Mouse (Mus musculus): ENCODE measurements around the gene Padi1.

Gene Padi1

DNA sequence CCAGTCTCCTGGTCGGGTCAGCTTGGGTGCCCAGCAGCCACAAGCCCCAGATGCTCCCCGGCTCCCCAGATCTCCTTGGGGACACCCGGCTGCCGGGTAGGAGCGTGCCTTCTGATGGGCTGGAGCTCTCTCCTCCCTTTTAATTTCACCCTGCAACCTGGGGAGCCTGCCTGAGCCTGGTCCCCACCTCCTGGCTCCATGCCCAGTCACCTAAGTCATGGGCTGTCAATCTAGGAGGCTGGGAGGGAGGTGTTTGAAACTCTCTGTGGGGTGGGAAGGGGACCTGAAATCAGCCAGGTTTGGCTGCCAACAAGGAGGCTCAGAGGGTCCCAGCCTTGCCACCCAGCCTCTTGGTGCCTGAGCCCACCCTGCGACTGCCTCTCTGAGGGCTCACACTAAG lies at the start of gene Padi1:
Padi1 (minus strand) TSS at position 113 of the 400 bp plus-strand sequence.
- no peak for DNase-seq (ENCODE audit: low spot score in 2 of 2)

DNA sequence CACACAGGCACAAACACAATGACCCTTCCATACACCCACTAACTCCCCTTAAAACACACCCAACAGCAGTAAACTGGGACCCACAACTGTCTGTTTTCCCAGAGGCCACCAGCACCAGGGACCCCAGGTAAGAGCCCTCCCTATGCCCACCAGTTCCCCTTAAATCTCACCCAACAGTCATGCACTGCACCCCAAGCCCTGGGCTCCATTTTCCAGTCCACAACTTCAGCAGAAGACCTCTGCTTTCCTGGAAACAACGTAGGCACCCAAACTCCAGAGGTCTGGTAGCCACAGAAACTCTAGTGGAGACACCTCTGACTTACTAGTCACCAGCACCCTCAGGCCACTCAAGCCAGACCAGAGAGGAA lies 46.6 kb upstream of the Padi1 start:
- DNase-seq (ENCODE audit: low spot score in 2 of 2), result peak in 1 of 2 experiments; percentile 4

DNA sequence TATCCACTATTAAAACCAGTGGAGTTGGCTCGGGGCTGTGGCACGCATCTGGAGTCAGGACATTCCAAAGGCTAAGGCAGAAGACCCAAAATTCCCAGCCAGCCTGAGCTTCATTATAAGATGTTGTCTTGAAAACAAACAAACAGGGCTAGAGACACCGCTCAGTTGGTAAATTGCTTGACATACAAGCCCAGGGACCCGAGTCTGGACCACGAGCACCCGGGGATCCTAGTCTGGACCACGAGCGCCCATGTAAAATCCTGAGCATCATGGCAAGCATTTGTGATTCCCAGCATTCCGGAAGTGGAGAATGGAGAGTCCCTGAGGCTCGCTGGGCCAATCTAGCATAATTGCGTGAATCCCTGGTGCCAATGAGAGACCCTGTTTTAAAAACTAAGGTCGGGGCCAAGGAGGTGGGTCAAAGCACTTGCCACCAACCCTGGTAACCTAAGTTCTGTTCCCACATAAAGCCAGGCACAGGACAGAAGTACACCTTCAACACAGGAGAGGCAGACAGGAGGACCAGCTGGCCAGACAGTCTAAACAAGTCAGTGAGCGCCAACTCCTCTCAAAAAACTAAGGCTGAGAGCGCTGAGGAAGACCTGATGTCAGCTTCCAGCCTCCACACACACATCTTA lies 46.1 kb upstream of the Padi1 start:
- peak in 1 of 2 experiments; percentile 8 for DNase-seq (ENCODE audit: low spot score in 2 of 2)

DNA sequence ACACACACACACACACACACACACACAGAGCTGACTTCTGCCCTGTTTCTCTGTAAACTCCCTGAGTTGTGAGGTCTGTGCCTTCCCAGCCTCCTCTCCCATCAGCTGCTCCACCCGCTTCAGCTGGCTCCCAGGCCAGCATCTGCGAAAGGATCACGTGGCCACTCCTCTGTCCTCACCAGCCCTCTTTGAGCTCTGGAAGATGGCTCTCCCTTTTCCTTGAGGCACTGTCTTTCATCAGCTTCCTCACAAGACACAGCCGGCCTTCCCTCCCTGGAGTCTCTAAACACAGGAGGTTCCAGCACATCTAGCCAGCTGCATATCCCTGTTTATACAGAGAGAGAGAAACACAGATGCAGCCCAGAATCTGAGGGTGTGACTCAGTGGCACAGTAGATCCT lies 38.3 kb upstream of the Padi1 start:
- peak; percentile 2 to 9 for DNase-seq (ENCODE audit: low spot score in 2 of 2)

DNA sequence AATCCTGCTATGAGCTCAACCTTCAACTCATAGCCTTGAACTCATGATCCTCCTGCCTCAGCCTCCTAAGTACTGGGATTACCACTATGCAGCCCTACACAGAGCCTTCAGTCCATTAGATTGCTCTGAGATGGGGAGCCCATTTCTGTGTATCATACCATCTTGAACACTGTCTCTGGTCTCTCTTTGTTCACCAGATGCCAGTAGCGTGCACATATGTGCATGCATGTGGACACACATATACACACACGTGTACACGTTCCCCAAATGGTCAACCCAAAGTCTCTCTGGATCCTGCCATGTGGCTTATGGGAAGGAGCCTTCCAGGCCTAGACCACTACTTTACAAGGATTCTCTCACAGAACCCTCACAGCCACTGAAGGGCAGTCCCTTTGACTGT lies 37.4 kb upstream of the Padi1 start:
- no peak for DNase-seq (ENCODE audit: low spot score in 2 of 2)

DNA sequence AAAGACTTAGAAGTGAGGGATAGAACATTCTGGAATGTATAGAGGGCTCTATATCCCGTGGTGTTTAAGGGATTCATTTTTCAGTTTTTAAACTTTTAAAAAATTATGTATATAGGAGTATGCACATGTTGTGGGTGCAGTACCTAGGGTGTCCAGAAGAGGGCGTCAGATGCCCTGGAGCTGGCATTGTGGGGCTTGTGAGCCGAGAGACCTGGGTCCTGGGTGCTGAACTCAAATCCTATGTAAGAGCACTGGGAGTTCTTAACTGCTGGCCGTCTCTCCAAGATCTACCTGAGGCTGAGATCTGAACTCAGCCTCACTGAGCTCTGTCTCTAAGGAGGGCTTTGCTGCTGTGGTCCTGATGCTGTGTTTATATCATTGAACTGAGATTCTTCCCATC lies 36.8 kb upstream of the Padi1 start:
- peak in 1 of 2 experiments; percentile 16 for DNase-seq (ENCODE audit: low spot score in 2 of 2)

DNA sequence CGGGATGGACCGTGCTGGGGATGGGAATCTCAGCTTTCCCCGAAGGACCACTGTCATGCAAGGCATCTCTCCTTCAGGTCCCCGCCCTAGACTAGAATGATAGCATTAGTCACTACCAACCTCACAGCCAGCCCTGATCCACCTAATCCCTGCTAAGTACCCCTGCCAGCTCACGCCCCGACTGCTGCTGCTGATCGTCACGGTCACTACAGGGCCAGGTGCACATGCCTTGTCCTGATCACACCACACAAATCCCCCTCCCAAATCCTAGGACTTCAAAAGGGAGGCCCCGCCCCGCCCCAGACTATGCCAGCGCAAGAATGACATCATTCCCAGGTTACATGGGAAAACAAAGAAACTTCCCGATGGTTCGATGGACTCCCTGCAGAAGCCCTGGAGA lies 36.2 kb upstream of the Padi1 start:
- peak in 1 of 2 experiments; percentile 10 for DNase-seq (ENCODE audit: low spot score in 2 of 2)

DNA sequence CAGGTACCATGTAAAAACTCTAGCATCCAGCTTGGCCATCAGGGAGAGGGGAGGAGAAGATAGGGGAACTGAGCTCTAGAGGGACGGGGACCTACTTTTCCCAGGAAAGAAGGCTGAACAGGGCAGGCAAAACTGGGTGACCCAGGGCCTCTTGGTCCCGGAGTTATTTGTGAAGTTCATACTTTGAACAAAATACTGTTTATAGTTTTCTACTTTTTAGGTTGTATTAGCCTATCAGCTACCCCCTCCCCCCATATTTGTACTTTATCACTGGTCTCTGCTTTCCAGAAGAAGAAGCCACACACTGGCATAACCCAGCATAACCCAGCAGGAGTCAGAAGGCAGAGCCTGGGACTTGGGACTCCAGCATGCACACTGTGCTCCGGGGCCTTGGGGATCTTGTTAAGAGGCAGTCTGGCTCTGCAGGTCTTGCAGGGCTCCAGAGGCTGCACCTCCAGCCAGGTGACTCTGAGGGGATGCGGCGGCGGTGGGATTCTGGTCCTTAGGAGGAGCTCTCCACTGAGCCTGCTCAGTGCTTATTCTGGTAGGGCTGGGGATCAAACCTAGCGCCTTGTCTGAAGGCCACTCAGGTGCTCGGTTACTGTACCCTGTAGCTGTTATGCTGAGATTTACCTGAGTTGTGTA lies 35.6 kb upstream of the Padi1 start:
- peak in 1 of 2 experiments; percentile 11 for DNase-seq (ENCODE audit: low spot score in 2 of 2)

DNA sequence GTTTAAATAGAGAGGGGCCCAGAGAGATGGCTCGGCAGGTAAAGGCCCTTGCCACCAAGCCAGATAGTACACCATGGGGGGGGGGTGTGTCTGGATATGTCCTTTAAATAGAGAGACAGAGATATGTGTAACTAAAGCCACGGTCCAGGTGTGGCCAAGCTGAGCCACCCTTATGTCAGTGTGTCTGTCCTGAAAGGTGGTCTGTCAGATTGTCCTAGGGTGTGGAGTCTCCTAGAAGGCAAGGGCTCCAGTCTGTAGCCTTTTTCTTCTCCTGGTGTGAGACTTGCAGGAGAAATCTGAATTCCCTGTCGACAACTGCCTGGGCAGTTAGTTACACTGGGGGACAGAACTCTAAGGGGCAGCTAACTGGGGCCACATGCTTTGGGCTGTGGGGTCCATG lies 34.6 kb upstream of the Padi1 start:
- DNase-seq (ENCODE audit: low spot score in 2 of 2), result peak in 1 of 2 experiments; percentile 6

DNA sequence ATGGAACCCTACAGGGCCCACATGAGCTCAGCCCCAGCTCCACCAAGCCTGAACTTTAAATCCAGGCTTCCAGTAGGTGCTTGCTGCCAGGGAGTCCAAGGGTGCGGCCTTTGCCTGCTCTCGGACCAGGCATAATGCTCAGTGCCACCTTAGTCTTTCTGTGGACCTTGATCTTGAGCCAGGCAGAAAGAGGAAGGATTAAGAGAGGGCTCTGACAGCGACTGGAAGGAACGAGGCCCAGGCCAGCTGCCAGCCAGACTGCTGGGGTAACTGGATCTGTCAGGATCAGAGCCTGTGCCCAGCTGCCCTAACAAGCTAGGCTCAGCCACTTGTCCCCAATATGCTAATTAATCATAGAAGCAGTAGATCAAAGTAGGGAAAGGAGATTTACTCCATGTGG lies 34.2 kb upstream of the Padi1 start:
- peak in 1 of 2 experiments; percentile 9 for DNase-seq (ENCODE audit: low spot score in 2 of 2)

DNA sequence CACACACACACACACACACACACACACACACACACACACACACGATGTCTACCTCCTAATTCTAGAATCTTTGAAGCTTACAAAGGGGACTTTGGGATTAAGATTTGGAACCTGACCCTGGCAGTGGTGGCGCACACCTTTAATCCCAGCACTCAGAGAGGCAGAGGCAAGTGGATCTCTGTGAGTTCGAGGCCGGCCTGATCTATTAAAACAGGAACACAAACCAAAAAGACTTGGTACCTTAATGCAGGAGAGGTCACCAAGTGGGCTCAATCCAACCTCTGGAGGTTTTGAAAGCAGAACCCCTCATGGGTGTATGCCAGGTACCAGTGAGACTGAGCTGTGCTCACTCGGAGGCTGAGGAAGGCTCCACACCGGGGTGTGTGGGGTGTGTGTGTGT lies 33.5 kb upstream of the Padi1 start:
- peak in 1 of 2 experiments; percentile 6 for DNase-seq (ENCODE audit: low spot score in 2 of 2)

DNA sequence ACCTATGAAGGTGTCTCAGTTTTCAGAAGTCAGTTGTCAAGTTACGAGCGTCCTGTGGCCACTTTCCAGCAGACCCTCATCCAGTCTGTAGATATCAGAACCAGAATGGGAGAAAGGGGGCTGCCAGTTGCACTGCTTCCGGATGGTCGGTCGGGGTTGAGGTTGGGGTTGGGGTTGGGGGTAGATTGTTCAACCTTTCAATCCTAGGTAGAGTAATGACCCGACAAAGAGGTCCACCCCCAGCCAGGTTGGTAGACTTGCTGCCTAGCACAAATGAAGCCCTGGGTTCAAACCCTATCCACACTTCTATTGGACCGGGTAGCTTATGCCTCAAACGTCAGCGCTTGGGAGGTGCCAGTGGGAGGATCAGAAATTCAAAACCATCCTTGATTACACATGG lies 33.1 kb upstream of the Padi1 start:
- peak in 1 of 2 experiments; percentile 9 for DNase-seq (ENCODE audit: low spot score in 2 of 2)

DNA sequence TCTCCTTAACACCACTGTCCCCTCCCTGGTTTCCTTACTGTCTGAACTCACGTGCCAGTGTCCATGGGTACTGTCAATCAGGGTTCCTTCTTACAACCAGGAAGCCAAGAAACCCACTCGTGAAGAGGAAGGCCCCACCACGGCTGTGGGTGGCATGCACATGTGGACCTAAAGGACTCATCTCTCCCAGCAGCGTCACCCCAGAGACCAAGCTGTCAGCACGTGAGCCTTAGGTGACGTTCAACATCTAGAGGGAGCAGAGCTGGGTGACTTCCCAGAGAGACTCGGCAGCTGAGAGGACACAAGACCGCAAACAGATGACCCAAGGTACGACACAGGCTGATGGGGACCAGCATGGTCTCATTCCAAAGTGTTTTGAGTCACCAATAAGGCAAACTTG lies 31.9 kb upstream of the Padi1 start:
- DNase-seq (ENCODE audit: low spot score in 2 of 2), result peak in 1 of 2 experiments; percentile 10

DNA sequence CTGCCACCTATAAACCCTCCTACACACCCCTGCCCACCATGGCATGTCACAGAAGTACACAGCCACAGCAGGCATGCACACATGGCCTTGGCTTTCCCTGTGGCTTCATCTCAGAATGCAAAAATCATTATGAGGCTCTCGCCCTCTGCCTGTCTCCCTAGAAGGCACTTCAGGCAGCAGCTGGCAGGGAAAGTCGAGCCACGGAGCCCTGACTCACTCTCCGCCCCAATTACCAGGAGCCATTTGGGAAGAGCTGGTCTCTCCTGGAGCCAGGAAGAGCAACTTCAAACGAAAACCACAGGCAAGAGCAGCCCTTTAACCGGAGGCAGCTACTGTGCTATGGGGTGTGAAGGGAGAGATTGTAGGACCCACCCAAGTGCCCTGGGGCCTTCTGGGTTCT lies 31.1 kb upstream of the Padi1 start:
- peak in 1 of 2 experiments; percentile 10 for DNase-seq (ENCODE audit: low spot score in 2 of 2)

DNA sequence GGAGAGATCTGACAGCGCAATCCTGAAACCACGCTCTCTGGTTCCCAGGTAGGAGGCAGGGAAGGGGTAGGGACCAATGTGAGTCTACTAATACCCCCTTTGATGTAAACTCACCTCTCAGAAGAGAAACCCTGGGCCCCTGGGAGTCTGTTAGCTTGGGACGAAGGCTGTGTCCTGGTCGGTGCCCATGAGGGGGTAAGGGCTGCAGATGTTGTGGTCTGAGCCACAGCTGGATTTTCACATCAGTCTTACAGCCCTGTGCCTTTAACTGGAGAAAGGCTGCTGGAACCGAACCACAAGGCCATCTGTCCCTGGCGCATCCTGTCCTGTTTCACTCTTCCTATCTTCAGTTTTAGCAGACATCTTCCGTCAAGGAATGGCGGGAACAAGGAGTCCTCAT lies 30.6 kb upstream of the Padi1 start:
- DNase-seq (ENCODE audit: low spot score in 2 of 2), result peak in 1 of 2 experiments; percentile 9

DNA sequence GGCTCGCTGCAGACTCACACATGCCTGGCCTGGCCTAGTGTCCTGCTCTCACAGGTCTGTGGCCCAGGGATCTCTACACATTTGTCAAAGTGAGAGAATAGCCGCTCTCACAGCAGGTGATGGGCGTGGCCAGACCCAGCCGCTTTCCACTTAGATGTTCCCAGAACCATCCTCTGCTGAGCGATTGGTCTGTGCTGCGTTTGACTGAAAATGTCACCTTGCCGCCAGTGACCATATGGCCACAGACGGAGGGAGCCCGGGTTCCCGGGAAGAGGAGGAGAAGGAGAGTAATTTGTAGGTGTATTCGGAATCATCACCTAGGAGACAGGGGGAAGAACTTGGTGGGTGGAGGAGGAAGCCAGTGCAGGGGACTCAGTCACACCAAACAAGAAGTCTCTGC lies 27.4 kb upstream of the Padi1 start:
- no peak for DNase-seq (ENCODE audit: low spot score in 2 of 2)

DNA sequence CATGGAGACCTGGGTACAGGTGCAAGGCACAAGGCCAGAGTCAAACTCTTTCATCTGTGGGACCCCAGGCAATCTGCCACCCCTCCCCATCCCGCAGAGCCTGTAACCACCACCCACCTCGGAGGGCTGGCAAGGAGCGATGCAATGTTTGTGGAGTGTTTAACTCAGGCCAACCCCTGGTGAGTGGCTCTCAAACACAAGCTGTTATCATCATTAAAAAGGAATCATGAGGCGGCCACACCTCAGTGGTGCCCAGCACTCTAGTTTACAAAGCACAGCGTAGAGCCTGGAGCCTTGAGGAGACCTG lies 27.1 kb upstream of the Padi1 start:
- peak in 1 of 2 experiments; percentile 13 for DNase-seq (ENCODE audit: low spot score in 2 of 2)

DNA sequence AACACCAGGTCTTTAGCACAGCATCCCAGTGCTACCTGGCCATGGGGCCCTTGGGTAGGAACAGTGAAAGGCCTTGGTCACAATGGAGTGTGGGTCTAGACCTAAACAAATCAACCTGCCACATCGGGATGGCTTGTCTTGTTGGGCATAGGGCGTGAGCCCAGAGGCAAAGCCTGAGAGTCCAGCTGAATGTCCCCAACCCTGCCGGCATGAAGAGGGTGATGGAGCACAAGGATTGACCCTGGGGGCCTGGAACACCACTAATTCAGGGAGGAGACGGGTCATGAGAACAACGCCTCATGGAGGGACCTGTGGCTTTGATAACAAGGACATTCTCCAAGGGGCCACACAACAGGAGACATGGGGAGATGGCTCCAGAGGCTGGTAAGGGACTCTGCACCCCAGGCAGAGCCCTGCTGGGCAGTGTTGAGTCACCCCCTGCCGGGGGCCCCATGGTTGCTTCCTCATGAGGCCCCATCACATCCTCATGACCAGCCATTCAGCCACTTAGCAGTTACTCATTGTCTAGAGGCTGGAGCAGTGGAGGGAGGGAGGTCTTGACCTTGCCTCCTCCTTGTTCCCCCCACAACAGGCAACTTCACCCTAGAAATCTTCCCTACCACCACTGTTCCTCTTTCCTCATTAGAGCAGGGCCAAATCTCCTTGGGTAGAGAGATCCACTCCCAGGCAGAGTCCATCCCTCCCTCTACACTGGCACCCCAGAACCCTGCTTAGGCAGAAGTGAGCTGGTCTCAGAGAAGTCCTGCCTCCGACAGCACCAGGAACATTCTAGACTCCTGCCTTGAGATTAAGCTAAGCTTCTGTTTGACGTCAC lies 26.5 kb upstream of the Padi1 start:
- DNase-seq (ENCODE audit: low spot score in 2 of 2), result peak in 1 of 2 experiments; percentile 27

DNA sequence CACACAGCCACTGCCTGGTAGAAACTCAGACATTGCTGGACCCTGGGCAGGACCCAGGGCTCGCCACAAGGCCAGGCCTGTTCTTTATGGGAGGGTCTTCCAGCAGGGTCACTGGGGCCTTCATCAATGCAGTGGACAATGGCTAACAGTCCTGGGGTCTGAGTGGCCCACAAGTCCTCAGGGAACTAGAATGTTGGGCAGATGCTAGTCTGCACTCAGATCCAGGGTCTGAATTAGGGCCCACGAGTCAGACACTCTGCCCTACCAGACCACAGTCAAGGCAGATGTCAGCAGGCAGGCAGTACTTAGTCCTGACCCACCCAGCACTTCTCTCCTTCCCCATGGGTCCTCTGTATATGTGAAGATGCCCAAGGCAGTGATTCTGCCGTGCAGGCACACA lies 25.8 kb upstream of the Padi1 start:
- peak in 1 of 2 experiments; percentile 13 for DNase-seq (ENCODE audit: low spot score in 2 of 2)

DNA sequence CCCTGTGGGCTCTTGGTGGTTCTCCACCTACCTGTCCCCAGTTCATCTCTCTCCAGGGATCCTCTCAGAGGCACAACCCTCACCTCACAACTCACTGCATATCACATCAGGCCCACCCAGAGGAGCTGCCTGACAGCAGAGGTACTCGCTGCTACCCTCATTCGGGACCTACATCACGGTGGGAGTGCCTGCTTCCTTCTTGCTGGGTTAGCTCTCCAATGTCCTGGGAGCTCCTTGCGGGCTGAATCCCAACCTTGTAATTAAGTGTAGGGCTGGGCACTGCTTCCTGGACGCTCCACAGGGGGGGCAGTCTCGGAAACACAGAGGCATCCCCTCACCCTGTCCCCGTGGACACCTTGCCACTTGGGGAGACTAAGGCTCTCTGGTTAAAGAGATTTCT lies 25.3 kb upstream of the Padi1 start:
- peak in 1 of 2 experiments; percentile 11 for DNase-seq (ENCODE audit: low spot score in 2 of 2)

DNA sequence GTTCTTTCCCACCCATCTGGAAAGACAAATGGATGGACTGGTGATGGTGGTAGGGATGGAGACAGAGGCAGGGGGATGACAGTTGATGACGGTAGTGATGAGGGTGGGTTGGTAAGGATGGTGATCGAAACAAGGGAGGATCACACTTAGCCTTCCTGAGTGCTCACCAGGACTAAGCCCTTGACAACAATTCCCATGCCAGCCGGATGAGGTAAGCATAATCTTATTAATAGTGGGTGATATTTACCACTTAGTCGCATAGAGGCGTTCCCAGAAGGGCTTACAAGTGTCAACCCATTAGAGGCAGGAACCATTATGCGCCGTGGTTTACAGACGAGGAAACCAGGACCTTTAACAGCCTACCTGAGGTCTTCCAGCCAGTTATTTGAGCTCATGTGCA lies 24.4 kb upstream of the Padi1 start:
- no peak for DNase-seq (ENCODE audit: low spot score in 2 of 2)

DNA sequence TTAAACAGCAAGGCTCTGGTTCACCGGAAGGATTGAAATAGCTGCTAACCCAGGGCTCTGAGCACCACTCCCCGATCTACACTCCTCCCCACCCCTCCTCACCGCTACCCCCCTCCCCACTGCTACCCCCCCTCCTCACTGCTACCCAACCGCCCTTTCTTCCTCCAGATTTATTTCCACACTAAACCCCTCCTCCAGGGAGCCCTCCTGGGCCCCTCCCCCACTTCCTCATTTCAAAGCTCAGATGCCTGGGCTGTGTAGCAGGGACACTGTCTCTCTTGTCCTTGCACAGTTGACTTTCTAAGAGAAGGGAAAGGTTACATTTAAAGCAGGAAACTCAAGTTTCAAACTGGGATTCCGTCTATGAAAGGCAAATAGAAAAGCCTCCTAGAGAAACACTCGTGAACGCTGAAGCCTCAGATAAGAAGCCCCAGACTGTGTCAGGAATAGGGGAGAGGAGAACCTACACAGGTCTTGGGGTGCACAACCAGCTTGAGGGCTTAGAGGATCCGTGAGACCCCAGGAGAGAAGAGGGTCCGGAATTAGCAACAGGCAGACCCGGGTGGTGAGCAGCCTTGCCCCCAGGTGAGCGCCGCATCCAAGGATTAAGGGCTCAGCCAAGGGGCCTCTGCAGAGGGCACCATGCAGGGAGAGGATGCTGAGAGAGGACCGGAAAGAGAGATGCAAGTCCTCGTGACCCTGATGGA lies 23.1 kb upstream of the Padi1 start:
- DNase-seq (ENCODE audit: low spot score in 2 of 2), result peak in 1 of 2 experiments; percentile 55

Measured in spleen, postnatal 10 days (tissue).